Mouse (Mus musculus): ENCODE measurements around the gene Wdr93.

GRCm38 (mm10) chr7:79832980-79833379 lies 90.0 kb downstream of the Wdr93 start:
- TF ChIP-seq POLR2A (IDR thresholded peaks at IDR 0.05; ENCODE audit: insufficient read depth, low read depth, low read length), result no peak
- TF ChIP-seq EP300 (IDR thresholded peaks at IDR 0.05; ENCODE audit: insufficient read depth, low read depth, low read length), result no peak
- no peak for TF ChIP-seq CTCF (IDR thresholded peaks at IDR 0.05)
